Mouse (Mus musculus) heart, postnatal 25 days (tissue): ENCODE results near the gene Vav2. TPM values are rescaled to one million over a fixed set of nuclear protein-coding genes. Genes with fewer than 3 reads are reported as not detected.

Experiments used
- DNase-seq: peaks from one replicate; pipeline ENCODE4 v3.0.0; 2022; ENCODE audit warnings: low spot score
- intact Hi-C: fragments of 180-260 bp; cut with DNase I; formaldehyde crosslinking; loops from one replicate; pipeline ENCODE4 v1.15.1; 2025
- total RNA-seq, 2 experiments: library from RNA; stranded (reverse); gene quantifications; 2 replicates each; pipeline ENCODE4 v1.2.3; 2021

The Vav2 gene
- total RNA-seq, 2 experiments from 2014 or later, result 12.7 to 13.6 TPM

DNA sequence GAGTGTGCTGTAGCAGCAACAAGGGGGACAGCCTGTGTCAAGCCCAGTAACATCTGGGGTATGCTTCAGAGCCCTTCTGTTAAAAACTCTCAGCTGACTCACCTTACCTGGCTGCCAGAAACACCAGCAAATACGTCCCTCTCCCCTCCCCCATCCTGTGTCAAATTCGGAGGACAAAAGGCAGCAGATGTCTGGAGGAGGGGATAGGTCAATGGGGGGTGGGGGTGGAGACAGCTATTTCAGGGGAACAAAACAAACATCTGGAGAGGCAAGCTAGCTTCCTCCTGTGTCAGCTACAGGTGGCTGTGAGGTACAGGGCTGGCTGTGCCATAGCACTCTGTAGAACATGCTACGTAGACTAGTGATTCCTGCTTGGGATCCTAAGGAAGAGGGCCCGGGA is 49.0 kb downstream of the Vav2 start:
- intact Hi-C loops, result no loop called here
- DNase-seq, result no peak

- intact Hi-C loops, result no loop called here
- no peak for DNase-seq
Measured at GRCm38 (mm10) chr2:27377164-27377563, 49.7 kb downstream of the Vav2 start.

GRCm38 (mm10) chr2:27375141-27375540 is 51.7 kb downstream of the Vav2 start:
- intact Hi-C loops, result no loop called here
- no peak for DNase-seq

DNA sequence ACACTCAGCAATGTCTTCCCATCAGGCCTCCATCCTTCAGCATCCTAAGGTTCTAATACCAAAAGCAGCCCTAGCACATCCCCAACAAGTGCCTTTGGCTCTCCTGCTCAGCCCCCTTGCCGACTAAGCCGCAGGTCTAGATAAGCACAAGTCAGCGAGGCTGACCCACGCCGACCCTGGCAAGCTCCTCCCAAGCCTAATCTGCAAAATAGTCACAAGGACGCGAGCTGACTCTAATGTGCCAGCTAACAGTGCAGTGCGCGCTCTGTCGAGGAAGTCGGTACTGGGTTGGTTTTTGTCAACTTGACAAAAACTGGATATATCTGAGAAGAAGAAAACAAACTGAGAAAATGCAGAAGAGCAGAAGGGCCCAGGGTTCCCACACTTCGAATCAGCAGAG is 53.5 kb downstream of the Vav2 start:
- DNase-seq, result no peak

GRCm38 (mm10) chr2:27371450-27371849 is 55.4 kb downstream of the Vav2 start:
- DNase-seq, result no peak
- intact Hi-C loops, result no loop called here

More for the DNA sequence above, 53.5 kb downstream of the Vav2 start:
- intact Hi-C loops, result no loop called here

DNA sequence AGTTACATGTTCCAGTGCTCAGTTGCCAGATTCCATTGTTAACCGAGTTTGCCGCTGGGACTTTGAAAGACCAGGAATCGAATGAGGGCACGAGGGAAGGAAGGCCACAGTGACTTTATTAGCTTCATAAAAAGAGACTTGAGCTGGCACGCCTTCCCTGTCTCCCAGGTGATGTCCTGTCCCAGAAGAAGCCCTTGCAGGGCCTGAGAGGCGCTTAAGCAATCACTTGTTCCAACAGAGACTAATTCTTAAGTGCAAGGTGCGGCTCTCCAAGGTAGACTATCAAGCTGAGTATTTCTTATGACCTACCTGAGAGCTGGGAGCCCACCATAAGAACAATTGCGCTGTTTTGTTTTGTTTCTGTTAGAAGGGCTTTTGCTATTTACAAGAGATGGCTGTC is 57.9 kb downstream of the Vav2 start:
- intact Hi-C loops, result loop anchor here (5.0 kb wide), 1 partner anchor 37 kb away; no protein-coding TSS in a partner anchor
- no peak for DNase-seq

DNA sequence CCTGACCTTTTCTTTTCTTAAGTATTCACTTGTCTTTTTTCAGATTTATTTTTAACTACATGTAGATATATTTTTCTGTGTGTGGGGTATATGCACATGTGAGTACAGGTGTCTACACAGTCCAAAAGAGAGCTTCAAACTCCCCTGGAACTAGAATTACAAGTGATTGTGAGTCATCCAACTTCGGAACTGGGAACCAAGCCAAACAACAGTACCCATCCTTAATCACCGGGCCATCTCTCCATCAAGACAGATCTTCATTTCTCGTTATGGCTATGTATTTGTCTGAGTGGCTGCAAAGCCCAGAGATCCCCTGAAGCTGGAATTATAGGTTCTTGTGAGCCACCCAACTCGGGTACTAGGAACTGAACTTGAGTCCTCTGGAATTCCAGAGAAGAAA is 61.5 kb downstream of the Vav2 start:
- intact Hi-C loops, result loop anchor here (5.0 kb wide), 1 partner anchor 33 kb away; no protein-coding TSS in a partner anchor

GRCm38 (mm10) chr2:27361786-27362185 is 65.0 kb downstream of the Vav2 start:
- intact Hi-C loops, result no loop called here
- no peak for DNase-seq

More for the DNA sequence above, 61.5 kb downstream of the Vav2 start:
- no peak for DNase-seq

DNA sequence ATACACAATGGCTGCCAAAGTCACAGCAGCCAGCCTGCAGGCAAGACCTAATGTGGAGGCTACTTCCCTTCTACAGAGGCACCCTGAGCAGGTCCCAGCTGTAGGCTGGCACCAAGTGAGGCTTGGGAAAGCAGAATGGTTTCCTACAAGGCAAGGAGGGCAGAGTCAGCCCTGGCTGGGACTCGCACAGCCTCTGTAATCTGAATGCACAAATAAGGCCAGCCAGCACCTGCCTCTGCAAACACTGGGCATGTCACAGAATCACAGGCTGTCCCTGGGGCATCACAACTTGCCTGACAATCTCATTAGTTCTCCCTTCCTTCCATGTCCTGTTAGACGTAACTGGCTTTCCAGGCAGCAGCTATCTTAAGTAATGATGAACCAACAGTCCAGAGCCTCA is 68.4 kb downstream of the Vav2 start:
- DNase-seq, result no peak
- intact Hi-C loops, result no loop called here

- intact Hi-C loops, result no loop called here
- DNase-seq, result no peak
Measured at GRCm38 (mm10) chr2:27355684-27356083, 71.1 kb downstream of the Vav2 start.

DNA sequence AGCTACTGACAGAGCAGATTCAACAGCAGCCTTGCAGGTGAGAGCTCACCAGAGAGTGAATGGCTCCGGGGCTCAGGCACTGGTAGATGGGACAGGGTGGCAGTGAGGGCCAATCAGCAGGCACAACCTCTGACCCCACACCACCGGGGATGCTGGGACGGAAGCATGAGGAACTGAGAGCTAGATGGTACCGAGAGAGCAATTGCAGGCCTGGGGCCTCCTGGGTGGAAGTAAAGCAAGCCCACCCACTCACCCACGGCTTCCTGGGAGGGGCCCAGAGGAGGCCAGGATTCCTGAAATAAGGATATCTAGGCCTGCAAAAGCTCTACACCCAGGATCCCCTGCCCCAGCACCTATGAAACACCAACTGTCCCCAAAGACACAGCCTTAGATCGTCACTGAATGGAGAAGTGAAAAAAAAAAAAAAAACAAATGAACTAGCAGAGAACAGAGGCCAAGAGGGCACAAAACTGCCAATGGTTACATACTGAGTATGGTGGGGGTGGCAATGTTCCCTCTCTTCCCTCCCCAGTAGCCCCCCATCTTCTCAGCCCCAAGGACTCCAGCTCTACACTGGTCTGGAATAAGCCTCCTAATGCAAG is 72.1 kb downstream of the Vav2 start:
- DNase-seq, result no peak
- intact Hi-C loops, result no loop called here

DNA sequence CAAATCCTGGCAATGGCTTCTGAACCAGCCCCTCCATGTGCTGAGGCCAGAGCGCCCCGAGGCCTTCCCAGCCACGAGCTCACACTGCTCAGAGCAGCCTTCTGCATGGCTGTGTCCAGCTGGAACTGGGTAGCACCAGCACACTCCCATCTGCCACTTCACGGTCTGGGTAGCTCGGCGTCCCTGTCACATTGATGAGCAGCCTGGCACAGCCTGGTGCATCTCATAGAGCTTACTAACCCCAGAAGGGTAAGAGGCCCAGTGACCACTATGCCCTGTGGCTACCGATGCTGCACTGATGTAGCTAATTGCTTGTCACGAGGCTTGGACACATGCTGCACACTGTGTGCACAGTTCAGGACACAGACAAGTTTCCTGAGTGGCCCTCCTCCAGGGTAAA is 74.1 kb downstream of the Vav2 start:
- intact Hi-C loops, result no loop called here
- DNase-seq, result no peak

DNA sequence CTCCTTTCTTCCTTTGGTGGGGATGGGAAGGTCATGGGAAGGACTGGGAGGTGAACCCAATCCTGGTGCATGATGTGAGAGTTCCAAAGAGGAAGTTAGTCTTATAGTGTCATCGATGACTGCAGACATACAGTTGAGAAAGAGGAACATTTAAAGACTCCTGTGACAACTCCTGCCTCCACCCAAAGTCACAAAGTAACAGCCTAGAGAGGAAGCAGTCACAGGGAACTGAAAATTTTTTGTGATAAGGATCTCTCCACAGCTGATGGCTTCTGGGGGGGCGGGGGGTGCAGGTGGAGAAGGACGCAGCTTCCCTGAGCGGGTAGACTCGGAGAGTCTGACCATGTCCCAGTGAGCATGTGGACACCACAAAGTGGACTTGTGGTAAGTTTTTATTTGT is 76.5 kb downstream of the Vav2 start:
- DNase-seq, result no peak
- intact Hi-C loops, result no loop called here

DNA sequence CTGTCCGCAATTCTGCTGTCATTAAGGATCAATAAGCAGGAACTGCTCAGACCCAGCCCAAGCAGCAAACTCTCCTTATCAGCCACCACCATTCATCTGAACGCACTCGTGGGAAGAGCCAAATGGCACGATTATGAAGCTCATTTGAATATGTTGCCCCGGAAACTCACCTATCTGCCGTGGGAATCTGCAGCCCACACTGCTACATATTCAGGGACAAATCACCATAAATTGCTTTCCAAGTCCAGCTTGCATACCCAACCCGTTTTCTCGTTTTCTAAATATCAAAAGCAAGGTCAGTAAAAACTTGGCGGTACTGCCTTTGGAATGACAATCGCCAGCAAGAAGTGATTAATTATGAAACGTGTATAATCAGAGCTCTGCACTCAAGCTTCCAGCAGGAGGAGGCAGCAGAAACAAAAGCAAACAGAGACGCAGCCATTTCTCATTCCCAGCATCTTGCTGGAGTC is 82.8 kb downstream of the Vav2 start:
- intact Hi-C loops, result no loop called here
- DNase-seq, result no peak

GRCm38 (mm10) chr2:27340682-27341081 is 86.2 kb downstream of the Vav2 start:
- intact Hi-C loops, result no loop called here
- no peak for DNase-seq

GRCm38 (mm10) chr2:27339051-27339450 is 87.8 kb downstream of the Vav2 start:
- intact Hi-C loops, result no loop called here
- no peak for DNase-seq

GRCm38 (mm10) chr2:27337261-27337660 is 89.6 kb downstream of the Vav2 start:
- no peak for DNase-seq
- intact Hi-C loops, result no loop called here

DNA sequence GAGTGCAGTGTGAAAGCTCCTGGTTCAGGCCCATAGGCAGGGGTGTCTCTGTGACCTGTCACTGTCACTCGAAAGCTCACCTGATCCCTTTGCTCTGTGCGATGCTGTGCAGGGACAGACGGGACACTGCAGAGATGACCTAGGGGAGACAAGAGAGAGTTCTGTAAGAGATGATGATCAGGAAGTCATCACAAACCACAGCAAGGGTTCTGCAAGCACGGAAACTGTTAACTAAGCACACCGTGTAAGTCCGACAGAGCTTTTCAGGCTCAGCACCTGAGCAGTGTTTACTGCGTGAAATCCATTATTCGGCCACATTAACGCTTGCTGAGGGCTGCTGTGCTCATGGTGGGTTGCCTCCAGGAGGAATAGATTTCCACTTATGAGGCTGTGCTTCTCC is 90.2 kb downstream of the Vav2 start:
- no peak for DNase-seq
- intact Hi-C loops, result no loop called here

DNA sequence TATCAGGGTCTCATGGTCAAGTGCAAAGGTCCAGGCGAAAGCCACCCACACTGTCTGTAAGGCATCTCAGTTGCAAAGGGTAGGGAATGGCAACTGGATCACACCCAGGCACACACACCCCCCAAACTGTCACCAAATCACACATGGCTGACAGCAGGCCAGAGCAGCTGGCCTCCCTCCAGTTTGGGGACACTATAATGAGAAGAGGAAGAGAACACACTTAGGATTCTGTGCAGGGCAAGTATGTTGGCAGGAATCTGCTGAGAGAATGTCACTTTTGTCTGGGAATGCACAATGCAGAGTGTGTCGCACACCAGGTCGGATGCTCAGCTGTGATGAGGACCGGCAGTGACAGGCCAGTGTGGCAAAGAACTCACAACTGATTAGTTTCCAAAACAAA is 92.0 kb downstream of the Vav2 start:
- no peak for DNase-seq
- intact Hi-C loops, result loop anchor here (5.0 kb wide), 1 partner anchor 32 kb away; no protein-coding TSS in a partner anchor

DNA sequence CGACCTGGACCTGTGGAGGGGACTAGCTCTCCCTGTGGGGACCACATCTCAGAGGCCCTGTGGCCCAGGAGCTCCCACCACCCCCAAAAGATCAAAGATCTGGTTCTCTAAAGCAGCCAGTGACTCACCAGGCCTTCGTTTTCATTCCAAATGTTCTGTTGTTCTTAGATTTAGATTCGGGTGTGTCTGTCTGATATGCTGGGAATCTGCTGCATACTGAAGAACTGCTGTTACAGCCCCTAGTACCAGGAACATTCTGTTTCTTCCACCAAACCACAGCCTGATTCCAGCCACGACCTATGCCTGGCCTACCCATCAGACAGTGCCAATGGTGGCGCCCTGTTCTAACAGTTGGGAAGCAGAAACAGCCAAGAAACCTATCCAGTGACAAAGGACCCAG is 95.3 kb downstream of the Vav2 start:
- intact Hi-C loops, result loop anchor here (5.0 kb wide), 1 partner anchor 36 kb away; no protein-coding TSS in a partner anchor
- DNase-seq, result no peak

GRCm38 (mm10) chr2:27330446-27330845 is 96.4 kb downstream of the Vav2 start:
- DNase-seq, result no peak
- intact Hi-C loops, result loop anchor here (5.0 kb wide), 1 partner anchor 37 kb away; no protein-coding TSS in a partner anchor
